Mouse (Mus musculus): ENCODE results near the gene Vmn1r181. TPM values are rescaled to one million over a fixed set of nuclear protein-coding genes. Genes with fewer than 3 reads are reported as not detected.
"Not testable (repeated sequence)": the region's sequence is repeated elsewhere in the genome, so short reads cannot be mapped to it uniquely, and the experiment has no call there.

Gene Vmn1r181
- not detected for total RNA-seq (2022)

GRCm38 (mm10) chr7:23974315-23974714, at the start of gene Vmn1r181:
Gene Vmn1r181 (plus strand): TSS chr7:23974615.
- DNase-seq (ENCODE audit: low spot score in 2 of 2): not testable (repeated sequence)

GRCm38 (mm10) chr7:23926678-23927077, 47.7 kb upstream of the Vmn1r181 start, which contains the start of gene Vmn1r179:
Gene Vmn1r179 (plus strand): TSS chr7:23926978.
- no peak for DNase-seq (ENCODE audit: low spot score in 2 of 2)

GRCm38 (mm10) chr7:23950332-23950731, 24.1 kb upstream of the Vmn1r181 start, which contains the start of gene Vmn1r180:
Gene Vmn1r180 (plus strand): TSS chr7:23950632.
- DNase-seq (ENCODE audit: low spot score in 2 of 2): no peak

- not testable (repeated sequence) for DNase-seq (ENCODE audit: low spot score in 2 of 2)
Measured at GRCm38 (mm10) chr7:23968044-23968443, 6.4 kb upstream of the Vmn1r181 start.

GRCm38 (mm10) chr7:24001391-24001790, 27.0 kb downstream of the Vmn1r181 start, which contains the start of gene V1rd19:
Gene V1rd19 (plus strand): TSS chr7:24001691.
- DNase-seq (ENCODE audit: low spot score in 2 of 2): no peak

Other genes with a start within 250 kb of the Vmn1r181 start
- not detected for gene Vmn1r174, start 222.3 kb upstream of the Vmn1r181 start, total RNA-seq (2022)
- not detected for gene Vmn1r175, start 164.0 kb upstream of the Vmn1r181 start, total RNA-seq (2022)
- not detected for gene Vmn1r176, start 137.2 kb upstream of the Vmn1r181 start, total RNA-seq (2022)
- gene Vmn1r177, start 108.2 kb upstream of the Vmn1r181 start, total RNA-seq (2022): not detected
- gene Vmn1r178, start 82.6 kb upstream of the Vmn1r181 start, total RNA-seq (2022): not detected
- not detected for gene Vmn1r179, start 47.6 kb upstream of the Vmn1r181 start, total RNA-seq (2022)
- not detected for gene Vmn1r180, start 24.0 kb upstream of the Vmn1r181 start, total RNA-seq (2022)
- not detected for gene V1rd19, start 27.1 kb downstream of the Vmn1r181 start, total RNA-seq (2022)
- gene Vmn1r183, start 78.6 kb downstream of the Vmn1r181 start, total RNA-seq (2022): not detected
- gene Zfp180, start 107.3 kb downstream of the Vmn1r181 start, total RNA-seq (2022): 10 to 100 TPM; 18.4 to 22.1 (median 18.7) TPM
- gene Zfp112, start 137.7 kb downstream of the Vmn1r181 start, total RNA-seq (2022): 1 to 10 TPM; 4.5 to 6.1 (median 5.3) TPM
- gene Zfp235, start 159.6 kb downstream of the Vmn1r181 start, total RNA-seq (2022): 1 to 10 TPM; 3.6 to 4.7 (median 4.0) TPM
- under 1 TPM in 3 of 4 experiments, not detected in 1; 0.15 to 0.34 (median 0.19) TPM for gene Zfp114, start 200.4 kb downstream of the Vmn1r181 start, total RNA-seq (2022)
- 1 to 10 TPM; 2.1 to 3.7 (median 2.9) TPM for gene Zfp111, start 236.8 kb downstream of the Vmn1r181 start, total RNA-seq (2022)